Mouse (Mus musculus): Measurements from ENCODE around the gene 1700067K01Rik. TPM values are rescaled to one million over a fixed set of nuclear protein-coding genes. Genes with fewer than 3 reads are reported as not detected.

Gene 1700067K01Rik
- polyA plus RNA-seq, 1 experiment, result 0.91 TPM

DNA sequence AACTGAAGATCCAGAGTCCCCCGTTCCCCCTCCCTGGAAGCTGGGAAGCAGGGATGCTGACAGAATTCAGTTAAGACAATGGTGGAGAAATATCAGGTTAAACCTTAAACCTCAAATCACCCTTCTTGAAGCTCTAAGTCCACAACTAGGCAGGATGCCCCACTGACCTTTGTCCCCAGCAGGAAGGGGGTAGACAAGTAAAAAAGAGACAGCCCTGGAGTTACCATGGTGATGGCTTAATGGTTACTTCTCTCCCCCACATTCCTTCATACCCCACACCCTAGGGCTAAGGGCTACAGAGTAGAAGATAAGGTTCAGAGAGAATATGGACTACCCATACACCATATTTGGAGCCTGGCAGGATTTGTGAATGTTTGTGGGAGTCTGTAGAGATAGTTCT is 22.3 kb downstream of the 1700067K01Rik start:
- 40% methylated on average over 1 of the region's 1 CpGs for WGBS
- peaks cover 17% of the 10 kb centered on the region for H3K27me3 ChIP-seq (ENCODE audit: control insufficient read depth, insufficient read depth, low read length)
- no peaks in the 10 kb centered on the region for H3K36me3 ChIP-seq (ENCODE audit: control insufficient read depth, insufficient read depth, low read length)
- no peak overlapping the region for H3K4me3 ChIP-seq (ENCODE audit: low read depth, low read length)
- TF ChIP-seq POLR2A (IDR thresholded peaks at IDR 0.05; ENCODE audit: low read depth, low read length), result no peak
- no peak for TF ChIP-seq CTCF (IDR thresholded peaks at IDR 0.05; ENCODE audit: extremely low read depth, insufficient read length, insufficient replicate concordance, low read depth, low read length)
- peaks cover 9% of the 10 kb centered on the region for H3K4me1 ChIP-seq (ENCODE audit: control insufficient read depth, insufficient read depth, insufficient read length, low read length)
- no peak overlapping the region for H3K27ac ChIP-seq (ENCODE audit: insufficient read depth, low read depth, low read length)

DNA sequence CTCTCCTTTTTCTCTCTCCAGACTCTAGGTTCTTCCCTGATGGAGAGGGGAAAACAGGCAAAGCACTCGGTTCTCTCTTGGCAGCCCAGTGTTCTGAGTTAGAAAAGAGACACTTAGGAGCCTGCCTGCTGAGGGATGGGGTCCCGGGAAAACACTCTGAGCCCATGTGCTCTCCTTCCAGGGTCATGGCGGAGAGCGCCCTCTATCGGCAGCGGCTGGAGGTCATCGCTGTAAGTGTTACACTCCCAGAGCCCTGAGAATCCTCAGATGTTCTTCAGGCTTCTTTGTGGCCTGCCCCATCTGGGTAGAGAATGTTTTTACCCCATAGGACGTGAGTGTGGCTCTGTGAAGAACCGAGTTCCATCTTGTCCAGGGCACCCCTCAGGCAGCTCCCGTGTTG is 22.9 kb downstream of the 1700067K01Rik start:
- Histone ChIP-seq H3K4me1 (ENCODE audit: control insufficient read depth, insufficient read depth, insufficient read length, low read length) (peaks cover 9% of the 10 kb centered on the region), H3K27me3 (ENCODE audit: control insufficient read depth, insufficient read depth, low read length) (peaks cover 17% of the 10 kb centered on the region), H3K36me3 (ENCODE audit: control insufficient read depth, insufficient read depth, low read length) (no peaks in the 10 kb centered on the region), H3K27ac (ENCODE audit: insufficient read depth, low read depth, low read length) (no peak overlapping the region), H3K4me3 (ENCODE audit: low read depth, low read length) (no peak overlapping the region)
- TF ChIP-seq POLR2A (IDR thresholded peaks at IDR 0.05; ENCODE audit: low read depth, low read length), result no peak
- peak; percentile 67; the same call in 1 of the 2 replicates for TF ChIP-seq CTCF (IDR thresholded peaks at IDR 0.05; ENCODE audit: extremely low read depth, insufficient read length, insufficient replicate concordance, low read depth, low read length)
- WGBS, result 20% methylated on average over 10 of the region's 10 CpGs

DNA sequence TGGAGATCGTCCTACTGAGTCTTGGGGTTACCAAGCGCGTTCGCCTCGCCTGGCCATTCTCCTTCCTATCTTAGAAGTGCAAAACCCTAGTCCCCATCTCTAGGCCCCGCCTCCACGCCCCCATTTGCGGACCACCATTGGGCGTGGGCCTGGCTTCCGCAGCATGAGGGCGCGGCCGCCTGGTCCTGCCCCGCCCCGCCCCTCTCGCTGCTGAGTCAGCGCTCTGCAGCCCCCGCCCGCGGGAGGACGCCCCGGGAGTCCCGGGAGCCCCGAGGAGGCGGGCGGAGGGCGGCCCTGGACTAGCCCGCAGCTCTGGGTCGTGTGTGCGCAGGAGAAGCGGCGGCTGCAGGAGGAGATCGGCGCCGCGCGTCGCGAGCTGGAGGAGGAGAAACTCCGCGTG is 24.6 kb downstream of the 1700067K01Rik start:
- Histone ChIP-seq H3K27me3 (ENCODE audit: control insufficient read depth, insufficient read depth, low read length) (peaks cover 17% of the 10 kb centered on the region), H3K4me3 (ENCODE audit: low read depth, low read length) (peak overlapping the region; percentile 32), H3K27ac (ENCODE audit: insufficient read depth, low read depth, low read length) (no peak overlapping the region), H3K4me1 (ENCODE audit: control insufficient read depth, insufficient read depth, insufficient read length, low read length) (peaks cover 9% of the 10 kb centered on the region), H3K36me3 (ENCODE audit: control insufficient read depth, insufficient read depth, low read length) (no peaks in the 10 kb centered on the region)
- TF ChIP-seq POLR2A (IDR thresholded peaks at IDR 0.05; ENCODE audit: low read depth, low read length) (no peak), CTCF (IDR thresholded peaks at IDR 0.05; ENCODE audit: extremely low read depth, insufficient read length, insufficient replicate concordance, low read depth, low read length) (no peak)
- 7% methylated on average over 41 of the region's 41 CpGs for WGBS

DNA sequence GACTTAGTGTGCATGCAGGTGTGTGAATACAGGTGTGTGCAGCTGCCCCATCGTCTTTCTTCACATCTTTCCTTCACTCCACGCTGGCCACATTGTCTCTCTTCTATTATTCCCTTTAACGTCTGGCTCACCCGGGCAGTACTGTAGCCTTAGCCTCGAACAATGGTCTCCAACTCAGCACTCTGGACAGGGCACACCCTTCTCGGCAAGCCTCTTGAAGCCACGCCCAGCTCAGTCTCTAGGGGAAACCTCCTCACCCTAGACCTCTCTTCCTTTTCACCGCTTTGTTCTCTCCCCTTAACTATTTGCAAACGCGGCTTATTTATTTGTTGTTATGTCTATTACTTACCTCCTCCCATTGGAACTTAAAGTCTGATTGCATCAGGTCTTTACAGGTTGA is 26.1 kb downstream of the 1700067K01Rik start:
- Histone ChIP-seq H3K27me3 (ENCODE audit: control insufficient read depth, insufficient read depth, low read length) (peaks cover 11% of the 10 kb centered on the region; the same call in 1 of the 2 replicates), H3K4me3 (ENCODE audit: low read depth, low read length) (no peak overlapping the region), H3K27ac (ENCODE audit: insufficient read depth, low read depth, low read length) (no peak overlapping the region), H3K36me3 (ENCODE audit: control insufficient read depth, insufficient read depth, low read length) (no peaks in the 10 kb centered on the region), H3K4me1 (ENCODE audit: control insufficient read depth, insufficient read depth, insufficient read length, low read length) (peaks cover 5% of the 10 kb centered on the region)
- TF ChIP-seq POLR2A (IDR thresholded peaks at IDR 0.05; ENCODE audit: low read depth, low read length) (no peak), CTCF (IDR thresholded peaks at IDR 0.05; ENCODE audit: extremely low read depth, insufficient read length, insufficient replicate concordance, low read depth, low read length) (no peak)
- 24% methylated on average over 10 of the region's 10 CpGs for WGBS

DNA sequence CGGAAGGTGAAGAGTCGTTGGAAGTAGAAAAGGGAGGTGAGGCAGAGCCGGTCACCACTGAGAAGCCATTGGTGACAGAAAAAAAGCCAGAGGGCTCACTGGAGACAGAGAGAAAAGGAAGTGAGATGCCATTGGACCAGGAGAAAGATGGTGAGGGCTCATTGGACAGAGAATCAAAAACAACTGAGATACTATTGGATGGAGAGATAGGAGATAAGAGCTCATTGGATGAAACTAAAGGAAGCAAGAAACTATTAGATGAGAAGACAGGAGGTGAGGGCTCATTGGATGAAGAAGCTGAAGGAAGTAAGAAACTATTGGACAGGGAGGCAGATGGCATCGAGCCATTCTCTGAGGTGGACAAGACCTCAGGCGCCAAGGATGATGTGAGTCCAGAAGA is 28.0 kb downstream of the 1700067K01Rik start:
- H3K27me3 ChIP-seq (ENCODE audit: control insufficient read depth, insufficient read depth, low read length), result peaks cover 11% of the 10 kb centered on the region; the same call in 1 of the 2 replicates
- TF ChIP-seq POLR2A (IDR thresholded peaks at IDR 0.05; ENCODE audit: low read depth, low read length) (no peak), CTCF (IDR thresholded peaks at IDR 0.05; ENCODE audit: extremely low read depth, insufficient read length, insufficient replicate concordance, low read depth, low read length) (no peak)
- H3K27ac ChIP-seq (ENCODE audit: insufficient read depth, low read depth, low read length), result no peak overlapping the region
- no peak overlapping the region for H3K4me3 ChIP-seq (ENCODE audit: low read depth, low read length)
- H3K36me3 ChIP-seq (ENCODE audit: control insufficient read depth, insufficient read depth, low read length), result no peaks in the 10 kb centered on the region
- WGBS, result 81% methylated on average over 5 of the region's 5 CpGs
- no peaks in the 10 kb centered on the region; the same call in 1 of the 2 replicates for H3K4me1 ChIP-seq (ENCODE audit: control insufficient read depth, insufficient read depth, insufficient read length, low read length)

DNA sequence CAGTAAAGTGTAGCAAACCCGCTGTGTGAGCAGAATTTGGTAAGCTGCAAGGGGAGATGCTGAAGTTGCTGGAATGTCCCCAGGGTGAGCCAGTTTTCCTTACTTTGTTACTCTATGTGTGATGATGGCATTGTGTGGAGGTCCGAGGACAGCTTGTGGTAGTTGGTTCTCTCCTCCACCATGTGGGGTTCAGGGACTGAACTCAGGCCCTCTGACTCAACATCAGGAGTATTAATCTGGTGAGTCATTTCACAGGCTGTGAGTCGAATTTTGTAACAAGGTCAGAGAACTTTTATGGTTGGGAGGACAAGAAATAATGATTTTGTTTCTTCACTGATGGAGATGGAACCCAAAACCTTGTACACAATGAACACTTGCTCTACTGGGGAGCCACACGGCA is 31.5 kb downstream of the 1700067K01Rik start:
- Histone ChIP-seq H3K27me3 (ENCODE audit: control insufficient read depth, insufficient read depth, low read length) (no peaks in the 10 kb centered on the region), H3K36me3 (ENCODE audit: control insufficient read depth, insufficient read depth, low read length) (no peaks in the 10 kb centered on the region), H3K27ac (ENCODE audit: insufficient read depth, low read depth, low read length) (no peak overlapping the region), H3K4me1 (ENCODE audit: control insufficient read depth, insufficient read depth, insufficient read length, low read length) (no peaks in the 10 kb centered on the region), H3K4me3 (ENCODE audit: low read depth, low read length) (no peak overlapping the region)
- 63% methylated on average over 4 of the region's 4 CpGs for WGBS
- TF ChIP-seq POLR2A (IDR thresholded peaks at IDR 0.05; ENCODE audit: low read depth, low read length) (no peak), CTCF (IDR thresholded peaks at IDR 0.05; ENCODE audit: extremely low read depth, insufficient read length, insufficient replicate concordance, low read depth, low read length) (no peak)

DNA sequence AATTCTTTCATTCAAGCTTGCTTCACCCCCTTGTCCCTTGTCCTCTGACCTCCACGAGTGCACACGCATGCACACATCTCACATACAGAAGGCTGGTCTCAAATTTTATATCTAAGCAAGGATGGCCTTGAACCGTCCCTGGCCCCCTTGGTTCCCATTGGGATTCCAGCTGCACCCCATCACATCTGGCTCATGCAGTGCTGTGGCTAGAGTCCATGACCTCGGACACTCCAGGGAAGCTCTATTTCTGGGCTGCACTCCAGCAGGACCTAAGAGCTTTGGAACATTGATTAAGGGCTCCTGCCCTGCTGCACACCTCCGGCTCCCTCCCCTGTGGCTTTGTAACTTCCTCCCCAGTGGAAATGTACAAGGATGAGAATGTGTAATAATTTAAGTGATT is 36.7 kb downstream of the 1700067K01Rik start:
- 60% methylated on average over 5 of the region's 5 CpGs for WGBS

More for the DNA sequence above, 36.7 kb downstream of the 1700067K01Rik start:
- Histone ChIP-seq H3K27ac (ENCODE audit: insufficient read depth, low read depth, low read length) (no peak overlapping the region), H3K4me1 (ENCODE audit: control insufficient read depth, insufficient read depth, insufficient read length, low read length) (peaks cover 3% of the 10 kb centered on the region), H3K36me3 (ENCODE audit: control insufficient read depth, insufficient read depth, low read length) (no peaks in the 10 kb centered on the region), H3K27me3 (ENCODE audit: control insufficient read depth, insufficient read depth, low read length) (0 out of 2 replicates have a peak, but pooled peaks cover 4% of the 10 kb centered on the region), H3K4me3 (ENCODE audit: low read depth, low read length) (no peak overlapping the region)
- TF ChIP-seq CTCF (IDR thresholded peaks at IDR 0.05; ENCODE audit: extremely low read depth, insufficient read length, insufficient replicate concordance, low read depth, low read length), result no peak
- TF ChIP-seq POLR2A (IDR thresholded peaks at IDR 0.05; ENCODE audit: low read depth, low read length), result no peak

Data from small intestine, adult 2 months (tissue).